Mouse (Mus musculus) MEL (cell line): ENCODE measurements around the gene B9d1. TPM values are rescaled to one million over a fixed set of nuclear protein-coding genes. Genes with fewer than 3 reads are reported as not detected.

Experiments
- DNase-seq: peaks from one replicate; pipeline ENCODE4 v3.0.0; 2011; ENCODE audit warnings: low read depth, low spot score
- H3K27ac ChIP-seq: 2 replicates; pipeline ENCODE4 v1.5.1; 2012; ENCODE audit warnings: low read depth, mild to moderate bottlenecking, control low read depth, low read length, moderate library complexity; ENCODE audit not compliant: control insufficient read depth
- H3K27me3 ChIP-seq, 2 experiments: fragments of 150-350 bp in 1 of 2; sonication (generic) in 1 of 2; 2 replicates each; pipeline ENCODE4 v1.6.1; 2012; ENCODE audit warnings: low read length in 2 of 2, mild to moderate bottlenecking in 2 of 2, improper control_type of control experiment in 1 of 2, moderate library complexity in 1 of 2; ENCODE audit not compliant: insufficient read depth in 2 of 2, control insufficient read depth in 1 of 2
- H3K36me3 ChIP-seq, 2 experiments: 2 replicates each; pipeline ENCODE4 v1.6.1; 2012 to 2014; ENCODE audit warnings: low read length in 2 of 2, improper control_type of control experiment in 1 of 2, inconsistent platforms in 1 of 2, mild to moderate bottlenecking in 1 of 2; ENCODE audit not compliant: insufficient read depth in 2 of 2, control insufficient read depth in 1 of 2
- H3K4me1 ChIP-seq, 2 experiments: fragments of 150-350 bp in 1 of 2; sonication (generic) in 1 of 2; 2 replicates each; pipeline ENCODE4 v1.6.1; 2012; ENCODE audit warnings: low read length in 2 of 2, improper control_type of control experiment in 1 of 2, mild to moderate bottlenecking in 1 of 2; ENCODE audit not compliant: insufficient read depth in 2 of 2, control insufficient read depth in 1 of 2
- H3K4me3 ChIP-seq, 2 experiments: fragments of 150-350 bp in 1 of 2; sonication (generic) in 1 of 2; 2 replicates each; pipeline ENCODE4 v1.5.1; 2012; ENCODE audit warnings: low read depth in 2 of 2, low read length in 2 of 2, mild to moderate bottlenecking in 2 of 2, moderate library complexity in 2 of 2, control low read depth in 1 of 2, improper control_type of control experiment in 1 of 2; ENCODE audit not compliant: control insufficient read depth in 1 of 2, insufficient read depth in 1 of 2
- H3K79me2 ChIP-seq: 2 replicates; pipeline ENCODE4 v1.6.1; 2012; ENCODE audit warnings: mild to moderate bottlenecking, low read length, moderate library complexity; ENCODE audit not compliant: control insufficient read depth, poor library complexity, insufficient read depth
- H3K9ac ChIP-seq: 2 replicates; pipeline ENCODE4 v1.6.1; 2012; ENCODE audit warnings: low read depth, mild to moderate bottlenecking, control low read depth, low read length, moderate library complexity; ENCODE audit not compliant: control insufficient read depth, poor library complexity, severe bottlenecking
- H3K9me3 ChIP-seq: fragments of 150-350 bp; sonication (generic); replicated peaks from 2 replicates; pipeline ENCODE4 v1.6.1; 2012; ENCODE audit warnings: mild to moderate bottlenecking, low read length, improper control_type of control experiment, moderate library complexity; ENCODE audit not compliant: insufficient read depth
- BHLHE40 ChIP-seq: IDR thresholded peaks from 2 replicates; pipeline ENCODE4 v1.6.1; 2012; ENCODE audit warnings: low read depth, mild to moderate bottlenecking, inconsistent platforms, low read length, improper control_type of control experiment, borderline replicate concordance
- CHD2 ChIP-seq: IDR thresholded peaks from 2 replicates; pipeline ENCODE4 v1.6.1; 2011; ENCODE audit warnings: low read length, improper control_type of control experiment
- CTCF ChIP-seq, 3 experiments: IDR thresholded peaks in 2 of 3; conservative IDR thresholded peaks in 1 of 3; 2 replicates each; pipeline ENCODE4 v1.5.1; 2011 to 2012; ENCODE audit warnings: low read length in 3 of 3, low read depth in 2 of 3, mild to moderate bottlenecking in 2 of 3, improper control_type of control experiment in 1 of 3, inconsistent platforms in 1 of 3, mixed read lengths in 1 of 3, moderate library complexity in 1 of 3; ENCODE audit not compliant: control insufficient read depth in 1 of 3, insufficient read depth in 1 of 3, poor library complexity in 1 of 3, severe bottlenecking in 1 of 3
- E2F4 ChIP-seq: IDR thresholded peaks from 2 replicates; pipeline ENCODE4 v1.6.1; 2011; ENCODE audit warnings: low read depth, low read length, improper control_type of control experiment, borderline replicate concordance
- ELF1 ChIP-seq: IDR thresholded peaks from 2 replicates; pipeline ENCODE4 v1.6.1; 2014; ENCODE audit warnings: low read depth, mild to moderate bottlenecking, inconsistent platforms, low read length, improper control_type of control experiment, moderate library complexity
- HCFC1 ChIP-seq: IDR thresholded peaks from 2 replicates; pipeline ENCODE4 v1.6.1; 2012; ENCODE audit warnings: low read depth, mild to moderate bottlenecking, inconsistent platforms, low read length, improper control_type of control experiment, moderate library complexity
- JUND ChIP-seq: IDR thresholded peaks from 2 replicates; pipeline ENCODE4 v1.6.1; 2011; ENCODE audit warnings: low read depth, mild to moderate bottlenecking, improper control_type of control experiment, low read length
- MAFK ChIP-seq: IDR thresholded peaks from 2 replicates; pipeline ENCODE4 v1.6.1; 2011; ENCODE audit warnings: low read depth, mild to moderate bottlenecking, low read length, improper control_type of control experiment, borderline replicate concordance
- MEF2A ChIP-seq: IDR thresholded peaks from 2 replicates; pipeline ENCODE4 v1.6.1; 2014; ENCODE audit warnings: low read depth, mild to moderate bottlenecking, inconsistent platforms, low read length, improper control_type of control experiment; ENCODE audit not compliant: poor library complexity, insufficient replicate concordance, severe bottlenecking; ENCODE audit errors: extremely low read depth
- MXI1 ChIP-seq: IDR thresholded peaks from 2 replicates; pipeline ENCODE4 v1.6.1; 2011; ENCODE audit warnings: mild to moderate bottlenecking, low read depth, low read length, improper control_type of control experiment
- MYB ChIP-seq: IDR thresholded peaks from 2 replicates; pipeline ENCODE4 v1.6.1; 2011; ENCODE audit warnings: mild to moderate bottlenecking, low read depth, low read length, improper control_type of control experiment
- NRF1 ChIP-seq: IDR thresholded peaks from 2 replicates; pipeline ENCODE4 v1.6.1; 2014; ENCODE audit warnings: low read depth, mild to moderate bottlenecking, inconsistent platforms, low read length, improper control_type of control experiment, moderate library complexity; ENCODE audit not compliant: poor library complexity, insufficient read depth, severe bottlenecking
- POLR2A ChIP-seq, 2 experiments: IDR thresholded peaks; 2 replicates each; pipeline ENCODE4 v1.6.1; 2011 to 2012; ENCODE audit warnings: low read length in 2 of 2, mild to moderate bottlenecking in 2 of 2, control low read depth in 1 of 2, improper control_type of control experiment in 1 of 2, low read depth in 1 of 2, moderate library complexity in 1 of 2; ENCODE audit not compliant: control insufficient read depth in 1 of 2, insufficient read depth in 1 of 2, poor library complexity in 1 of 2
- POLR2AphosphoS2 ChIP-seq: IDR thresholded peaks from 2 replicates; pipeline ENCODE4 v1.6.1; 2011; ENCODE audit warnings: low read length, improper control_type of control experiment
- POLR2AphosphoS5 ChIP-seq: IDR thresholded peaks from 2 replicates; pipeline ENCODE4 v1.6.1; 2012; ENCODE audit warnings: low read depth, borderline replicate concordance, mild to moderate bottlenecking, inconsistent platforms, low read length, moderate library complexity, mixed read lengths
- RAD21 ChIP-seq: IDR thresholded peaks from 2 replicates; pipeline ENCODE4 v1.6.1; 2011; ENCODE audit warnings: mild to moderate bottlenecking, low read depth, low read length, improper control_type of control experiment
- RCOR1 ChIP-seq: IDR thresholded peaks from 2 replicates; pipeline ENCODE4 v1.6.1; 2012; ENCODE audit warnings: low read depth, mild to moderate bottlenecking, inconsistent platforms, low read length, improper control_type of control experiment
- SMC3 ChIP-seq: IDR thresholded peaks from 2 replicates; pipeline ENCODE4 v1.6.1; 2011; ENCODE audit warnings: low read depth, low read length, improper control_type of control experiment
- TAL1 ChIP-seq: IDR thresholded peaks from 2 replicates; pipeline ENCODE4 v1.6.1; 2012; ENCODE audit warnings: mild to moderate bottlenecking, inconsistent platforms, low read length, moderate library complexity, mixed read lengths
- TBP ChIP-seq: IDR thresholded peaks from 2 replicates; pipeline ENCODE4 v1.8.0; 2011; ENCODE audit warnings: low read depth, low read length, improper control_type of control experiment
- TCF12 ChIP-seq: IDR thresholded peaks from 2 replicates; pipeline ENCODE4 v1.6.1; 2014; ENCODE audit warnings: low read depth, mild to moderate bottlenecking, inconsistent platforms, low read length, improper control_type of control experiment, moderate library complexity
- UBTF ChIP-seq: IDR thresholded peaks from 2 replicates; pipeline ENCODE4 v1.6.1; 2012; ENCODE audit warnings: low read depth, mild to moderate bottlenecking, inconsistent platforms, low read length, improper control_type of control experiment, moderate library complexity, borderline replicate concordance; ENCODE audit not compliant: insufficient read depth
- USF1 ChIP-seq: IDR thresholded peaks from 2 replicates; pipeline ENCODE4 v1.6.1; 2014; ENCODE audit warnings: low read depth, mild to moderate bottlenecking, inconsistent platforms, low read length, improper control_type of control experiment, moderate library complexity
- USF2 ChIP-seq, 2 experiments: IDR thresholded peaks; 2 replicates each; pipeline ENCODE4 v1.6.1; 2011 to 2012; ENCODE audit warnings: improper control_type of control experiment in 2 of 2, low read length in 2 of 2, borderline replicate concordance in 1 of 2, inconsistent platforms in 1 of 2, low read depth in 1 of 2, mild to moderate bottlenecking in 1 of 2; ENCODE audit not compliant: insufficient read depth in 1 of 2
- ZC3H11A ChIP-seq: IDR thresholded peaks from 2 replicates; pipeline ENCODE4 v1.6.1; 2012; ENCODE audit warnings: low read depth, mild to moderate bottlenecking, inconsistent platforms, low read length, improper control_type of control experiment
- ZMIZ1 ChIP-seq: IDR thresholded peaks from 2 replicates; pipeline ENCODE4 v1.6.1; 2012; ENCODE audit warnings: low read depth, mild to moderate bottlenecking, inconsistent platforms, low read length, improper control_type of control experiment, moderate library complexity
- polyA plus RNA-seq, 2 experiments: library from polyadenylated mRNA; stranded (reverse) in 1 of 2; unstranded in 1 of 2; fragments of >175 nt in 1 of 2; fragments of >200 nt in 1 of 2; gene quantifications; 2 replicates each; pipeline versions ENCODE4 v1.2.1 to v1.2.4; 2012; ENCODE audit warnings: low replicate concordance in 2 of 2, low read depth in 1 of 2; ENCODE audit not compliant: insufficient read length in 2 of 2, insufficient read depth in 1 of 2, missing spikeins in 1 of 2
- total RNA-seq: library from RNA; depleted of rRNA; stranded (reverse); fragments of 300-350 nt; gene quantifications from 2 replicates; pipeline ENCODE4 v1.2.3, GENCODE M21; 2012

Gene B9d1
- total and polyA plus RNA-seq, 3 experiments: 22.5 to 27.2 TPM; not detected in 1

GRCm38 (mm10) chr11:61498736-61499504 lies 6.0 kb upstream of the B9d1 start (continued):
- TF ChIP-seq USF1 (no peak), POLR2AphosphoS2 (no peak), HCFC1 (no peak), TAL1 (no peak)

GRCm38 (mm10) chr11:61503933-61504332 lies 1.0 kb upstream of the B9d1 start:
- Histone ChIP-seq H3K79me2 (no peaks in the 10 kb centered on the region; the same call in 1 of the 2 replicates), H3K27ac (no peak overlapping the region), H3K9ac (no peak overlapping the region), H3K36me3 (peaks cover 0 to 8% of the 10 kb centered on the region in 2 experiments; a peak in 2 of 4 replicates), H3K9me3 (no peaks in the 10 kb centered on the region), H3K4me3 (no peak overlapping the region), H3K4me1 (peaks cover 2 to 20% of the 10 kb centered on the region in 2 experiments), H3K27me3 (no peaks in the 10 kb centered on the region)
- TF ChIP-seq RCOR1 (no peak), UBTF (no peak), CHD2 (no peak), TAL1 (no peak), USF2 (IDR thresholded peaks at IDR 0.05; ENCODE audit: borderline replicate concordance in 1 of 2, insufficient read depth in 1 of 2, low read depth in 1 of 2, low read length in 2 of 2) (no peak), ZC3H11A (no peak), USF1 (no peak), BHLHE40 (no peak), ELF1 (no peak), POLR2AphosphoS5 (no peak), ZMIZ1 (no peak)
- DNase-seq: no peak

- peak; percentile 76 for DNase-seq
These were observed 10.0 kb downstream of the B9d1 start for GRCm38 (mm10) chr11:61514953-61515352.

More at GRCm38 (mm10) chr11:61514953-61515352, 10.0 kb downstream of the B9d1 start:
- Histone ChIP-seq H3K79me2 (no peaks in the 10 kb centered on the region), H3K36me3 (no peaks in the 10 kb centered on the region), H3K27me3 (no peaks in the 10 kb centered on the region), H3K4me1 (no peaks in the 10 kb centered on the region), H3K4me3 (no peak overlapping the region), H3K9ac (no peak overlapping the region), H3K27ac (no peak overlapping the region), H3K9me3 (no peaks in the 10 kb centered on the region)
- TF ChIP-seq JUND: no peak
- peak; percentile 66 to 72 (median 67) for TF ChIP-seq CTCF (IDR thresholded peaks at IDR 0.05 in 2 of 3, conservative IDR thresholded peaks at IDR 0.05 in 1 of 3; ENCODE audit: control insufficient read depth in 1 of 3, insufficient read depth in 1 of 3, low read depth in 2 of 3, low read length in 3 of 3, poor library complexity in 1 of 3, severe bottlenecking in 1 of 3)
- TF ChIP-seq ZC3H11A: 0 out of 2 replicates have a peak, but pooled peaks have one; percentile 19
- no peak for TF ChIP-seq CHD2
- TF ChIP-seq MYB: no peak
- TF ChIP-seq TBP: no peak
- TF ChIP-seq POLR2AphosphoS2: no peak
- TF ChIP-seq RAD21: peak; percentile 49
- TF ChIP-seq TCF12: no peak
- TF ChIP-seq SMC3: peak; percentile 37
- no peak for TF ChIP-seq MXI1
- no peak for TF ChIP-seq E2F4
- no peak for TF ChIP-seq MEF2A
- no peak for TF ChIP-seq POLR2A (IDR thresholded peaks at IDR 0.05; ENCODE audit: control insufficient read depth in 1 of 2, insufficient read depth in 1 of 2, low read depth in 1 of 2, low read length in 2 of 2, poor library complexity in 1 of 2)
- no peak for TF ChIP-seq ELF1
- no peak for TF ChIP-seq MAFK
- TF ChIP-seq NRF1: no peak
